Mouse (Mus musculus) stomach, postnatal 0 days (tissue): ENCODE measurements around the gene Srgap2.

Source experiments
- CTCF ChIP-seq: IDR thresholded peaks from 2 replicates; pipeline ENCODE4 v1.5.1; 2016; ENCODE audit warnings: antibody characterized with exemption, low read depth, mild to moderate bottlenecking, moderate library complexity
- EP300 ChIP-seq: optimal IDR thresholded peaks from 2 replicates; pipeline ENCODE3; 2016; ENCODE audit warnings: antibody characterized with exemption

- TF ChIP-seq CTCF, result no peak
- TF ChIP-seq EP300, result no peak
Measured at GRCm38 (mm10) chr1:131257288-131257687, 269.9 kb downstream of the Srgap2 start.
